Mouse (Mus musculus): ENCODE measurements around the gene Lifr. TPM values are rescaled to one million over a fixed set of nuclear protein-coding genes. Genes with fewer than 3 reads are reported as not detected.

Lifr gene
- polyA plus RNA-seq, 1 experiment from 2014 or later, result 17.5 TPM

- no peak for DNase-seq
- no peaks in the 10 kb centered on the region for H3K4me1 ChIP-seq (ENCODE audit: control insufficient read depth, insufficient read depth, low read length)
- H3K27ac ChIP-seq (replicated peaks; ENCODE audit: low read depth, low read length), result no peak overlapping the region
- no peaks in the 10 kb centered on the region for H3K9me3 ChIP-seq (ENCODE audit: control insufficient read depth, low read length)
- no peak overlapping the region for H3K4me3 ChIP-seq (replicated peaks; ENCODE audit: low read depth, low read length)
- no peaks in the 10 kb centered on the region for H3K27me3 ChIP-seq (ENCODE audit: control insufficient read depth, insufficient read depth, low read length)
- H3K36me3 ChIP-seq (ENCODE audit: control insufficient read depth, insufficient read depth, low read length), result no peaks in the 10 kb centered on the region
- 27% methylated on average over 2 of the region's 2 CpGs for WGBS
- no peak overlapping the region for H3K4me2 ChIP-seq (ENCODE audit: low read length)
- no peak for ATAC-seq (ENCODE audit: low FRiP score, low TSS enrichment)
- H3K9ac ChIP-seq (replicated peaks; ENCODE audit: low read length), result no peak overlapping the region
Observed at GRCm38 (mm10) chr15:7088691-7089090, 1.7 kb upstream of the Lifr start.

DNA sequence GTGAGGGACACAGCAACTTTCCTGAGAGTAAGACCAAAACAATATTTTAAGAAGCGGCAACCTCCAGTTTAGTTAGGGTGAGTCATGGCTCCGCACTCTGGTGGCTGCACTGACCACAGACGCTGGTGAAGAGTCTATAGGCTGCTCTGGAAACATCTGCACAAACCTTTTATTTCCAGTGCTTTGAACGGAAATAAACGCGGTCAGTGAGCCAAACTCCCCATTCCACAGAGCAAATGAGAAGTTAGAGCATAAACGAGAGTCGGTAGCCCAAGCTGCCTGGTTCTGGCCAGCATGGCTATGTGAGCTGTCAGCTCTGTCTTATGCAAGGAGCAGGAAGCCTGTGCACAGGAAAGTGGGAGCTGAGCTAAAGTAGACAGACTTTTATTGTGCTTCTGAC is 1.9 kb downstream of the Lifr start:
- no peak for ATAC-seq (ENCODE audit: low FRiP score, low TSS enrichment)
- H3K9ac ChIP-seq (replicated peaks; ENCODE audit: low read length), result no peak overlapping the region
- no peak overlapping the region for H3K27ac ChIP-seq (replicated peaks; ENCODE audit: low read depth, low read length)
- 65% methylated on average over 8 of the region's 8 CpGs for WGBS
- no peak for DNase-seq
- no peak overlapping the region for H3K4me2 ChIP-seq (ENCODE audit: low read length)
- no peaks in the 10 kb centered on the region for H3K36me3 ChIP-seq (ENCODE audit: control insufficient read depth, insufficient read depth, low read length)
- no peaks in the 10 kb centered on the region for H3K4me1 ChIP-seq (ENCODE audit: control insufficient read depth, insufficient read depth, low read length)
- H3K9me3 ChIP-seq (ENCODE audit: control insufficient read depth, low read length), result no peaks in the 10 kb centered on the region
- no peak overlapping the region for H3K4me3 ChIP-seq (replicated peaks; ENCODE audit: low read depth, low read length)
- no peaks in the 10 kb centered on the region for H3K27me3 ChIP-seq (ENCODE audit: control insufficient read depth, insufficient read depth, low read length)

- no peak overlapping the region for H3K4me2 ChIP-seq (ENCODE audit: low read length)
- H3K4me1 ChIP-seq (ENCODE audit: control insufficient read depth, insufficient read depth, low read length), result no peaks in the 10 kb centered on the region
- no peak overlapping the region for H3K27ac ChIP-seq (replicated peaks; ENCODE audit: low read depth, low read length)
- no peak for DNase-seq
- no peak for ATAC-seq (ENCODE audit: low FRiP score, low TSS enrichment)
- H3K9me3 ChIP-seq (ENCODE audit: control insufficient read depth, low read length), result no peaks in the 10 kb centered on the region
- H3K9ac ChIP-seq (replicated peaks; ENCODE audit: low read length), result no peak overlapping the region
- H3K36me3 ChIP-seq (ENCODE audit: control insufficient read depth, insufficient read depth, low read length), result no peaks in the 10 kb centered on the region
- H3K27me3 ChIP-seq (ENCODE audit: control insufficient read depth, insufficient read depth, low read length), result no peaks in the 10 kb centered on the region
- WGBS, result 88% methylated on average over 1 of the region's 1 CpGs
- no peak overlapping the region for H3K4me3 ChIP-seq (replicated peaks; ENCODE audit: low read depth, low read length)
Observed at GRCm38 (mm10) chr15:7099406-7099805, 9.0 kb downstream of the Lifr start.

GRCm38 (mm10) chr15:7100226-7100625 is 9.8 kb downstream of the Lifr start:
- 86% methylated on average over 6 of the region's 6 CpGs for WGBS
- H3K36me3 ChIP-seq (ENCODE audit: control insufficient read depth, insufficient read depth, low read length), result no peaks in the 10 kb centered on the region

GRCm38 (mm10) chr15:7103051-7103450 is 12.6 kb downstream of the Lifr start:
- Histone ChIP-seq H3K27me3 (ENCODE audit: control insufficient read depth, insufficient read depth, low read length) (no peaks in the 10 kb centered on the region), H3K9ac (replicated peaks; ENCODE audit: low read length) (no peak overlapping the region), H3K27ac (replicated peaks; ENCODE audit: low read depth, low read length) (no peak overlapping the region), H3K9me3 (ENCODE audit: control insufficient read depth, low read length) (no peaks in the 10 kb centered on the region), H3K36me3 (ENCODE audit: control insufficient read depth, insufficient read depth, low read length) (no peaks in the 10 kb centered on the region), H3K4me1 (ENCODE audit: control insufficient read depth, insufficient read depth, low read length) (no peaks in the 10 kb centered on the region), H3K4me2 (ENCODE audit: low read length) (no peak overlapping the region), H3K4me3 (replicated peaks; ENCODE audit: low read depth, low read length) (no peak overlapping the region)
- ATAC-seq (ENCODE audit: low FRiP score, low TSS enrichment) (no peak), DNase-seq (no peak)
- WGBS, result 85% methylated on average over 2 of the region's 2 CpGs

More at GRCm38 (mm10) chr15:7100226-7100625, 9.8 kb downstream of the Lifr start:
- no peak overlapping the region for H3K9ac ChIP-seq (replicated peaks; ENCODE audit: low read length)
- ATAC-seq (ENCODE audit: low FRiP score, low TSS enrichment) (no peak), DNase-seq (no peak)
- no peak overlapping the region for H3K4me3 ChIP-seq (replicated peaks; ENCODE audit: low read depth, low read length)
- H3K27me3 ChIP-seq (ENCODE audit: control insufficient read depth, insufficient read depth, low read length), result no peaks in the 10 kb centered on the region
- H3K4me1 ChIP-seq (ENCODE audit: control insufficient read depth, insufficient read depth, low read length), result no peaks in the 10 kb centered on the region
- H3K4me2 ChIP-seq (ENCODE audit: low read length), result no peak overlapping the region
- H3K9me3 ChIP-seq (ENCODE audit: control insufficient read depth, low read length), result no peaks in the 10 kb centered on the region
- no peak overlapping the region for H3K27ac ChIP-seq (replicated peaks; ENCODE audit: low read depth, low read length)

DNA sequence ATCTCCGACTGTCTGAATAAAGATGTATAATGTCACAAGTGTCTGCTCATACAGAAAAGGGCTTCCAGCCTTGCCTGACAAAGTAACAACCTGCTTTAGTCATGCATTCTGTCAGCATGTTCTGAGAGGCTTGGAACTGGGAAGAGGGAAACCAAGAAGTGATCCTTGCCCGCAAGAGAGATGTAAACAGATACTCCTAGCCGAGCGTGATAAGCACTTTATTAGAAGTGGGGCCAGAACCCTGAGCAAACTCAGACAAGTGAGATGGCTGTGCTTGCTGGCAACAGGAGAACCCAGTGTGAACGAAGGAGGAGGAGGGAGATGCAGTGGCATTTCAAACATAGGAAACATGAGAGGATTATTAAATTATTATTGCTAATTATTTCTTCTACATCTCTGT is 14.8 kb downstream of the Lifr start:
- H3K4me3 ChIP-seq (replicated peaks; ENCODE audit: low read depth, low read length), result no peak overlapping the region
- H3K27me3 ChIP-seq (ENCODE audit: control insufficient read depth, insufficient read depth, low read length), result no peaks in the 10 kb centered on the region
- DNase-seq, result no peak
- H3K9ac ChIP-seq (replicated peaks; ENCODE audit: low read length), result no peak overlapping the region
- no peaks in the 10 kb centered on the region for H3K36me3 ChIP-seq (ENCODE audit: control insufficient read depth, insufficient read depth, low read length)
- H3K4me2 ChIP-seq (ENCODE audit: low read length), result no peak overlapping the region
- WGBS, result 68% methylated on average over 5 of the region's 5 CpGs
- H3K4me1 ChIP-seq (ENCODE audit: control insufficient read depth, insufficient read depth, low read length), result no peaks in the 10 kb centered on the region
- ATAC-seq (ENCODE audit: low FRiP score, low TSS enrichment), result no peak
- H3K27ac ChIP-seq (replicated peaks; ENCODE audit: low read depth, low read length), result no peak overlapping the region
- no peaks in the 10 kb centered on the region for H3K9me3 ChIP-seq (ENCODE audit: control insufficient read depth, low read length)

DNA sequence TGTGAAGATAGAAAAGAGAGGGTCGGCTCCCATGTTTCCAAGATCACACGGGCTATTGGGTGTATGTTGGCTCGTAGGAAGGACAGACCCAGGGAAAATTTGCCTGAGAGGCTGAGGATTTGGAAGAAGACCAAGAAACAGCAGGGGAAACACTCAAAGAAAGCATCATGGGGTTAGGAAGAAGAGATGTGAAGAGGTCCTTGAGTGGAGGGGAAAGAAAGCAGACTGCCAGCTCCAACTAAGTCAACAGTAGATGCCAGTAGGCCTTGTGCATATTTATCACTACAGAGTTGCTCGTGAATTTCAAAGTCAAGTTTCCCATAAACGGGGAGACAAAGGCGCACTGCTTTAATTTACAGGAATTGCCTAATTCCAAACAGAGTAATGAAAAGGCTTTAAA is 17.7 kb downstream of the Lifr start:
- DNase-seq (no peak), ATAC-seq (ENCODE audit: low FRiP score, low TSS enrichment) (no peak)
- no peak overlapping the region for H3K9ac ChIP-seq (replicated peaks; ENCODE audit: low read length)
- H3K4me2 ChIP-seq (ENCODE audit: low read length), result no peak overlapping the region
- H3K4me1 ChIP-seq (ENCODE audit: control insufficient read depth, insufficient read depth, low read length), result no peaks in the 10 kb centered on the region
- no peak overlapping the region for H3K27ac ChIP-seq (replicated peaks; ENCODE audit: low read depth, low read length)
- H3K4me3 ChIP-seq (replicated peaks; ENCODE audit: low read depth, low read length), result no peak overlapping the region
- no peaks in the 10 kb centered on the region for H3K27me3 ChIP-seq (ENCODE audit: control insufficient read depth, insufficient read depth, low read length)
- no peaks in the 10 kb centered on the region for H3K36me3 ChIP-seq (ENCODE audit: control insufficient read depth, insufficient read depth, low read length)
- WGBS, result 87% methylated on average over 6 of the region's 6 CpGs
- no peaks in the 10 kb centered on the region for H3K9me3 ChIP-seq (ENCODE audit: control insufficient read depth, low read length)

DNA sequence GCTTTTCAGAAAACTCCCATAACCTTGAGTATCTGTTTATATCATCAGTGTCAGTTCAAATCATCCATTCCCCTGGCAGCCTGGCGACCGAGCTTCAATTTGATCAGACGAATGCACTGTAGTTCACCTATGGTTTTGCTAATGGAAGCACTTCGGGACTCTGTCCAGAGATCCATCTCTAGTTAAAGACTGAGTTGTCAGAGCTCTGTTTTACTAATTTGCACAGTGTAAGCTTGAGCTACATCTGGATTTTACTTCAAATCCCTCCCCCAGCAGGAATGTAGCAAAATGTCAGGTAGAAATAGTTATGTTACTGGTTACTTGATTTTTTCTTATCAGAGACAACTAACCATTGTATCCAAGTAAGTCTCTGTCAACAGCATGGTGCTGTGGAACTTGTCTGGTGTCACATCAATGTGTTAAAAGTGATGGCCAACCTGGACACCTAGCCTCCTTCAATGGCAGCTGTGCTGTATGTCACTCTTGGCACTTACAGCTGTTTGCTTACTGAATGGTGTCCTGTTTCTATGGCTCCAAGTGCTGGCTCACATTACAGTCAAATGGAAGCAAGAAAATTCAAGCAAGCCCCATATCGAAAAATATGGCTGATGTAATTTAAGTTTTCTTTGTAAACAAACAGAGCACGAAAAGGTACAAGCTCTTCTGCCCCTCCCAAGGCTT is 22.0 kb downstream of the Lifr start:
- Histone ChIP-seq H3K4me3 (replicated peaks; ENCODE audit: low read depth, low read length) (no peak overlapping the region), H3K9ac (replicated peaks; ENCODE audit: low read length) (no peak overlapping the region), H3K4me2 (ENCODE audit: low read length) (no peak overlapping the region), H3K27me3 (ENCODE audit: control insufficient read depth, insufficient read depth, low read length) (no peaks in the 10 kb centered on the region), H3K36me3 (ENCODE audit: control insufficient read depth, insufficient read depth, low read length) (no peaks in the 10 kb centered on the region), H3K9me3 (ENCODE audit: control insufficient read depth, low read length) (no peaks in the 10 kb centered on the region), H3K27ac (replicated peaks; ENCODE audit: low read depth, low read length) (no peak overlapping the region), H3K4me1 (ENCODE audit: control insufficient read depth, insufficient read depth, low read length) (no peaks in the 10 kb centered on the region)
- DNase-seq (no peak), ATAC-seq (ENCODE audit: low FRiP score, low TSS enrichment) (no peak)
- WGBS, result 90% methylated on average over 6 of the region's 6 CpGs

DNA sequence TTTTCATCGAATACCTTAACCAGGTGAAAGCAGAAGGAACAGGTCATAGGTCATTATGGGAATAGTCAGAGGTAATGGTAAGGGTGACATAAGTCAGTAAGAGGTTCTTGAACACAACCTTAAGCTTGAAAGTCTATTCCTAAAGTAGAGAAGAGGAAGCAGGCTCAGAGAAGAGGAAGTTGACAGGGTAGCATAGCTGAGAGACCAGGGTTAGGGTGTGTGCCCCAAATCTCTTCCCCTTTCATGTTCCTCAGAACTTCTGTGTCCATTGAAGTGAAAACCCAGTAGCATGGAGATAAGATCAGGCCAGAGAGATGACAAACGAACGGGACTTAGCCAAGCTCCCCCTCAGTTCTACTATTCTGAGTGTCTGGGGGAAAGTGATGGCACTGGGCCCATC is 23.5 kb downstream of the Lifr start:
- DNase-seq, result no peak
- WGBS, result 86% methylated on average over 3 of the region's 3 CpGs
- Histone ChIP-seq H3K36me3 (ENCODE audit: control insufficient read depth, insufficient read depth, low read length) (no peaks in the 10 kb centered on the region), H3K9ac (replicated peaks; ENCODE audit: low read length) (no peak overlapping the region), H3K4me2 (ENCODE audit: low read length) (no peak overlapping the region), H3K4me3 (replicated peaks; ENCODE audit: low read depth, low read length) (no peak overlapping the region), H3K4me1 (ENCODE audit: control insufficient read depth, insufficient read depth, low read length) (no peaks in the 10 kb centered on the region), H3K9me3 (ENCODE audit: control insufficient read depth, low read length) (no peaks in the 10 kb centered on the region), H3K27me3 (ENCODE audit: control insufficient read depth, insufficient read depth, low read length) (no peaks in the 10 kb centered on the region), H3K27ac (replicated peaks; ENCODE audit: low read depth, low read length) (no peak overlapping the region)
- ATAC-seq (ENCODE audit: low FRiP score, low TSS enrichment), result no peak
